Mouse (Mus musculus): ENCODE data around the gene Rab40c.

DNA sequence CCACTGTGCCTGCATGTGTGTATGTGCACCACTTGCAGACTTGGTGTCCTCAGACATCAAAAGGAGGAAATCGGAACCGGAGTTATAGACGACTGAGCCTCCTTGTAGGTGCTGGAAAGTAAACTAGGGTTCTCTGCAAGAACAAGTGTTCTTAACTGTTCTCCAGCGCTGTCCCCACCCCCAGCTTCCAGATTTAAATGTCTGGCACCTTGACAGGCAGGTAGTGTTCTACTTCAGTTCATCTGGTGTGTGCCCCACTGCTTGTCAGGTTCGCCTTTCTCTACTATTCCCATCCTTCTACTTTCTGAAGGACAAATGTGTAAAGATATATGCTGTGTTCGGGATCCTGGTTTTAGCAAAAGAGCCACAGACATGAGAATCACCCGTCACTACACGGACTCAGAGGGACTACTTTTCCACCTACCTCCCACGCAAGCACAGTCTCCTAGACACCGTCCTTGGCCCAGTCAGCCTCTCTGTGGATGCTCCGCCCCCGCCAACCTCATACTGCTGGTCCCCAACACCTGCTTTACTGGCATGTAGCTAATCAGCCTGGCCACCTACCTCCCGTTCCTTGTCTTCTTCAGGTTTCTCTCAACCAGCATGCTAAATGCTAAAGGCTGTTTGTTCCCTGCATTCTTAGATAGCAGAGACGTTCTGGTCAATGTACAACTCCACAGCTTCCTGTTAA is 6.2 kb downstream of the Rab40c start:
- TF ChIP-seq POLR2A (IDR thresholded peaks at IDR 0.05; ENCODE audit: borderline replicate concordance, insufficient read depth, low read length), result no peak
- TF ChIP-seq CTCF (IDR thresholded peaks at IDR 0.05; ENCODE audit: borderline replicate concordance, insufficient read depth, low read depth, low read length), result no peak
